Mouse (Mus musculus): ENCODE results near the gene Birc5.
"Not testable (repeated sequence)": the region's sequence is repeated elsewhere in the genome, so short reads cannot be mapped to it uniquely, and the experiment has no call there.

Gene Birc5

GRCm38 (mm10) chr11:117848985-117849671, at the start of gene Birc5:
TSS of gene Birc5 (plus strand) at chr11:117849251.
- DNase-seq (ENCODE audit: low read depth, low spot score), result peak; percentile 99

- no peak for DNase-seq (ENCODE audit: low read depth, low spot score)
Measured at GRCm38 (mm10) chr11:117800038-117800437, 49.0 kb upstream of the Birc5 start.

- no peak for DNase-seq (ENCODE audit: low read depth, low spot score)
Measured at GRCm38 (mm10) chr11:117801650-117802049, 47.4 kb upstream of the Birc5 start.

- DNase-seq (ENCODE audit: low read depth, low spot score), result no peak
Measured at GRCm38 (mm10) chr11:117803166-117803688, 45.8 kb upstream of the Birc5 start.

GRCm38 (mm10) chr11:117806781-117807180, 42.3 kb upstream of the Birc5 start:
- DNase-seq (ENCODE audit: low read depth, low spot score), result no peak

- DNase-seq (ENCODE audit: low read depth, low spot score), result peak; percentile 75
Measured at GRCm38 (mm10) chr11:117809407-117810311, 39.4 kb upstream of the Birc5 start, which contains the start of the genes Gm20708 and Syngr2. TSS of gene Gm20708 (plus strand) at chr11:117809668. TSS of gene Syngr2 (plus strand) at chr11:117809668.

GRCm38 (mm10) chr11:117810401-117811046, 38.5 kb upstream of the Birc5 start:
- DNase-seq (ENCODE audit: low read depth, low spot score), result peak; percentile 84

- DNase-seq (ENCODE audit: low read depth, low spot score), result no peak
Measured at GRCm38 (mm10) chr11:117813867-117814266, 35.2 kb upstream of the Birc5 start.

GRCm38 (mm10) chr11:117814704-117815366, 34.2 kb upstream of the Birc5 start:
- no peak for DNase-seq (ENCODE audit: low read depth, low spot score)

GRCm38 (mm10) chr11:117815850-117816249, 33.2 kb upstream of the Birc5 start:
- not testable (repeated sequence) for DNase-seq (ENCODE audit: low read depth, low spot score)

- no peak for DNase-seq (ENCODE audit: low read depth, low spot score)
Measured at GRCm38 (mm10) chr11:117816389-117816996, 32.6 kb upstream of the Birc5 start.

- DNase-seq (ENCODE audit: low read depth, low spot score), result no peak
Measured at GRCm38 (mm10) chr11:117819095-117819494, 30.0 kb upstream of the Birc5 start.

GRCm38 (mm10) chr11:117820173-117820572, 28.9 kb upstream of the Birc5 start:
- no peak for DNase-seq (ENCODE audit: low read depth, low spot score)

GRCm38 (mm10) chr11:117821868-117822267, 27.2 kb upstream of the Birc5 start:
- no peak for DNase-seq (ENCODE audit: low read depth, low spot score)

- DNase-seq (ENCODE audit: low read depth, low spot score), result no peak
Measured at GRCm38 (mm10) chr11:117822728-117823241, 26.3 kb upstream of the Birc5 start.

- no peak for DNase-seq (ENCODE audit: low read depth, low spot score)
Measured at GRCm38 (mm10) chr11:117823411-117823810, 25.6 kb upstream of the Birc5 start.

GRCm38 (mm10) chr11:117824060-117824969, 24.7 kb upstream of the Birc5 start:
- DNase-seq (ENCODE audit: low read depth, low spot score), result peak; percentile 89

- peak; percentile 81 for DNase-seq (ENCODE audit: low read depth, low spot score)
Measured at GRCm38 (mm10) chr11:117825333-117826101, 23.5 kb upstream of the Birc5 start, which contains the start of the genes Afmid and Tk1. TSS of gene Afmid (plus strand) at chr11:117825924. TSS of gene Tk1 (minus strand) at chr11:117826092.

- DNase-seq (ENCODE audit: low read depth, low spot score), result no peak
Measured at GRCm38 (mm10) chr11:117826164-117826563, 22.9 kb upstream of the Birc5 start.

All from CD4-positive, CD25-positive, alpha-beta regulatory T cell, adult 2 months (primary cell).